Comparison of ENCODE assay signal across 22 mouse cellular contexts in the genomic region with DNA sequence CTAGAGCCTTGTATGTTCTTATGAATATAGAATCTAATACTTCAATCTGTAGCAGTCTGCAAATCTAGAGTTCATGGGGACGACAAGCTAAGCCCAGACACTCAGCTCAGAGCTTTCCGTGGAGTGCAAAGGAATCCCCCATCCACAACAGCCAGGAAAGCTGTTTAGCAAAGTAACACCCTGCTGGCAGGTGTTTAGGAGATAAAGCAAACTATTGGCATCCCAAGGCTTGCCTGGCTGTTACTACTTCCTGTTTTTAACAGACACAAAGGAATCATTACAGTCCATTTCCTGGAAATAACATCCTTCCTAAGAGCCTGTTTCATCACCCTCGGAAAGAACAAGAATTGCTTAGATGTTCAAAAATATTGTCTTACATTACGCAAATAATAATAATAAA.
"Had no signal": no experiment of that assay in that cellular context is flagged by ENCODE, and none has a peak within 500 bp of the region (broad histone marks: within the 10 kb centered on the region; RNA-seq: fewer than 3 reads in every experiment).

No protein-coding gene starts in this region.

- H3K4me3 ChIP-seq: heart, embryonic 10.5 days; heart, embryonic 12.5 days; hindbrain, embryonic 10.5 days; hindbrain, embryonic 13.5 days; intestine, embryonic 15.5 days; limb, embryonic 13.5 days; limb, embryonic 15.5 days; liver, embryonic 12.5 days had no signal

- H3K9me3 ChIP-seq: heart, embryonic 10.5 days; heart, embryonic 12.5 days; hindbrain, embryonic 10.5 days; hindbrain, embryonic 13.5 days; intestine, embryonic 15.5 days; limb, embryonic 13.5 days; limb, embryonic 15.5 days; liver, embryonic 12.5 days had no signal

- ATAC-seq: hindbrain, embryonic 16.5 days; inflammation-experienced regulatory T-cells, adult 6 months; intestine, embryonic 15.5 days; intestine, postnatal 0 days; liver, embryonic 12.5 days had no signal

- H3K27ac ChIP-seq: heart, embryonic 10.5 days; hindbrain, embryonic 10.5 days; hindbrain, embryonic 13.5 days; intestine, embryonic 15.5 days; limb, embryonic 13.5 days; limb, embryonic 15.5 days; liver, embryonic 12.5 days; liver, embryonic 14.5 days had no signal

- H3K9ac ChIP-seq: heart, embryonic 12.5 days; hindbrain, embryonic 13.5 days; intestine, embryonic 15.5 days; limb, embryonic 13.5 days; limb, embryonic 15.5 days; liver, embryonic 12.5 days; liver, embryonic 14.5 days had no signal

- DNase-seq: gastrocnemius, postnatal 14 days; gastrocnemius, postnatal 36 days; heart, postnatal 4 days; kidney, adult 18-20 months; kidney, adult 8-10 months; kidney, postnatal 10 days; kidney, postnatal 25 days; layer of hippocampus, adult 9-11 months; layer of hippocampus, postnatal 36 days; left cerebral cortex, postnatal 4 days had no signal

- H3K27me3 ChIP-seq: heart, embryonic 12.5 days; hindbrain, embryonic 13.5 days; intestine, embryonic 15.5 days; limb, embryonic 13.5 days; limb, embryonic 15.5 days; liver, embryonic 12.5 days had no signal

- H3K4me1 ChIP-seq: hindbrain, embryonic 10.5 days; hindbrain, embryonic 13.5 days; intestine, embryonic 15.5 days; limb, embryonic 13.5 days; limb, embryonic 15.5 days; liver, embryonic 12.5 days had no signal

- H3K4me2 ChIP-seq: heart, embryonic 12.5 days; hindbrain, embryonic 13.5 days; intestine, embryonic 15.5 days; limb, embryonic 13.5 days; limb, embryonic 15.5 days; liver, embryonic 12.5 days had no signal
